Mouse (Mus musculus) heart, postnatal 14 days (tissue): Measurements from ENCODE around the gene Slfn14. TPM values are rescaled to one million over a fixed set of nuclear protein-coding genes. Genes with fewer than 3 reads are reported as not detected.

Experiments
- total RNA-seq, 2 experiments: library from RNA; stranded (reverse); gene quantifications; 2 replicates each; pipeline ENCODE4 v1.2.3; 2021

Gene Slfn14
- total RNA-seq, 2 experiments from 2014 or later, result 0.07 to 0.19 TPM

Other genes starting within 250 kb of the Slfn14 start
- 1 to 10 TPM; 3.5 to 4.8 TPM for gene Slfn2, start 221.6 kb downstream of the Slfn14 start, total RNA-seq
- gene Slfn1, start 169.9 kb downstream of the Slfn14 start, total RNA-seq, result under 1 TPM in 1 of 2 experiments, not detected in 1; 0.41 TPM
- gene Slfn4, start 111.5 kb downstream of the Slfn14 start, total RNA-seq, result under 1 TPM; 0.12 to 0.20 TPM
- 1 to 10 TPM; 3.4 to 4.6 TPM for gene Slfn3, start 95.4 kb downstream of the Slfn14 start, total RNA-seq
- gene Ap2b1, start 12.3 kb upstream of the Slfn14 start, total RNA-seq, result 10 to 100 TPM; 52.6 to 58.6 TPM
- 10 to 100 TPM in 1 of 2 experiments, 1 to 10 TPM in 1; 9.3 to 13.6 TPM for gene Pex12, start 15.9 kb upstream of the Slfn14 start, total RNA-seq
- gene Rasl10b, start 122.4 kb upstream of the Slfn14 start, total RNA-seq, result 10 to 100 TPM; 30.4 to 31.9 TPM
- gene Gas2l2, start 142.7 kb upstream of the Slfn14 start, total RNA-seq, result under 1 TPM in 1 of 2 experiments, not detected in 1; 0.24 TPM
- gene 1700020L24Rik, start 151.0 kb upstream of the Slfn14 start, total RNA-seq, result not detected
- gene Mmp28, start 176.3 kb upstream of the Slfn14 start, total RNA-seq, result 1 to 10 TPM; 7.6 to 9.6 TPM
- 10 to 100 TPM; 37.8 to 38.5 TPM for gene Taf15, start 186.4 kb upstream of the Slfn14 start, total RNA-seq
- gene Heatr9, start 235.4 kb upstream of the Slfn14 start, total RNA-seq, result not detected
- under 1 TPM in 1 of 2 experiments, not detected in 1; 0.93 TPM for gene Ccl5, start 243.8 kb upstream of the Slfn14 start, total RNA-seq